In genomic region chr6:88190043-88190309, GRCm38 (mm10) we compare ENCODE assay signal across 7 mouse cellular contexts. TPM values are rescaled to one million over a fixed set of nuclear protein-coding genes. Genes with fewer than 3 reads are reported as not detected.
A peak's percentile ranks its signal among the peaks of the same experiment; 100 is the strongest.
DNase-seq lines count a peak whose midpoint lies in the region; ATAC-seq and TF ChIP-seq lines count a peak whose summit lies in the region.

No protein-coding gene starts in this region.

- no peaks in the 10 kb centered on the region for H3K36me3 ChIP-seq in lung, embryonic 15.5 days
- H3K36me3 ChIP-seq in forebrain, embryonic 12.5 days (replicated peaks), result no peaks in the 10 kb centered on the region
- H3K36me3 ChIP-seq in limb, embryonic 12.5 days, result no peaks in the 10 kb centered on the region
- H3K36me3 ChIP-seq in small intestine, adult 2 months (ENCODE audit: control insufficient read depth, insufficient read depth, low read length), result no peaks in the 10 kb centered on the region

- no peak for ATAC-seq in lung, embryonic 15.5 days (ENCODE audit: borderline replicate concordance, extremely low read depth, low FRiP score, low TSS enrichment)
- no peak; the same call in 1 of the 2 replicates for ATAC-seq in forebrain, embryonic 12.5 days (ENCODE audit: low FRiP score)
- ATAC-seq in limb, embryonic 12.5 days (ENCODE audit: insufficient number of reproducible peaks, insufficient read depth, low FRiP score, low TSS enrichment, low read depth), result no peak
- ATAC-seq in inflammation-experienced regulatory T-cells, adult 6 months, result no peak

- no peak overlapping the region for H3K27ac ChIP-seq in lung, embryonic 15.5 days
- no peak overlapping the region for H3K27ac ChIP-seq in forebrain, embryonic 12.5 days
- no peak overlapping the region for H3K27ac ChIP-seq in limb, embryonic 12.5 days
- H3K27ac ChIP-seq in small intestine, adult 2 months (ENCODE audit: insufficient read depth, low read depth, low read length), result no peak overlapping the region

- H3K4me3 ChIP-seq in lung, embryonic 15.5 days, result peak overlapping the region; percentile 52
- peak overlapping the region; percentile 48 for H3K4me3 ChIP-seq in forebrain, embryonic 12.5 days (replicated peaks)
- peak overlapping the region; percentile 49 for H3K4me3 ChIP-seq in limb, embryonic 12.5 days (replicated peaks)
- peak overlapping the region; percentile 72 for H3K4me3 ChIP-seq in small intestine, adult 2 months (ENCODE audit: low read depth, low read length)

- peak overlapping the region; percentile 94 for H3K4me2 ChIP-seq in lung, embryonic 15.5 days
- H3K4me2 ChIP-seq in forebrain, embryonic 12.5 days, result peak overlapping the region; percentile 60
- H3K4me2 ChIP-seq in limb, embryonic 12.5 days, result peak overlapping the region; percentile 82

- WGBS in lung, embryonic 15.5 days, result 3% methylated on average over 13 of the region's 13 CpGs
- WGBS in forebrain, embryonic 12.5 days, result 1% methylated on average over 13 of the region's 13 CpGs
- WGBS in limb, embryonic 12.5 days, result under 1% methylated on average over 13 of the region's 13 CpGs
- 8% methylated on average over 13 of the region's 13 CpGs for WGBS in small intestine, adult 2 months

- no peaks in the 10 kb centered on the region for H3K9me3 ChIP-seq in lung, embryonic 15.5 days
- H3K9me3 ChIP-seq in forebrain, embryonic 12.5 days, result no peaks in the 10 kb centered on the region
- no peaks in the 10 kb centered on the region for H3K9me3 ChIP-seq in limb, embryonic 12.5 days

- TF ChIP-seq POLR2A in small intestine, adult 2 months (IDR thresholded peaks at IDR 0.05; ENCODE audit: low read depth, low read length), result no peak

- TF ChIP-seq CTCF in small intestine, adult 2 months (IDR thresholded peaks at IDR 0.05; ENCODE audit: extremely low read depth, insufficient read length, insufficient replicate concordance, low read depth, low read length), result no peak

- H3K27me3 ChIP-seq in lung, embryonic 15.5 days, result peaks cover 88% of the 10 kb centered on the region
- H3K27me3 ChIP-seq in forebrain, embryonic 12.5 days, result peaks cover 94% of the 10 kb centered on the region
- H3K27me3 ChIP-seq in limb, embryonic 12.5 days, result peaks cover 94% of the 10 kb centered on the region
- H3K27me3 ChIP-seq in small intestine, adult 2 months (ENCODE audit: control insufficient read depth, insufficient read depth, low read length), result peaks cover 56% of the 10 kb centered on the region

- no peak for DNase-seq in lung, postnatal 4 days
- DNase-seq in adrenal gland, postnatal 4 days (ENCODE audit: low spot score in 2 of 2), result no peak

- H3K9ac ChIP-seq in lung, embryonic 15.5 days, result 0 out of 2 replicates have a peak overlapping the region, but pooled peaks have one; percentile 25
- no peak overlapping the region; the same call in 1 of the 2 replicates for H3K9ac ChIP-seq in forebrain, embryonic 12.5 days
- H3K9ac ChIP-seq in limb, embryonic 12.5 days (replicated peaks), result no peak overlapping the region

- H3K4me1 ChIP-seq in lung, embryonic 15.5 days, result peaks cover 26% of the 10 kb centered on the region
- peaks cover 27% of the 10 kb centered on the region for H3K4me1 ChIP-seq in forebrain, embryonic 12.5 days
- H3K4me1 ChIP-seq in limb, embryonic 12.5 days (replicated peaks), result peaks cover 18% of the 10 kb centered on the region
- H3K4me1 ChIP-seq in small intestine, adult 2 months (ENCODE audit: control insufficient read depth, insufficient read depth, insufficient read length, low read length), result peaks cover 16% of the 10 kb centered on the region; the same call in 1 of the 2 replicates

RNA-seq across cellular contexts. Expression of gene Gata2, which starts 3.7 kb away (rescaled TPM):
- polyA plus RNA-seq in lung, embryonic 15.5 days (2015; fragmentation: Nextera tagmentation; extraction: Ambion mirVana), result 17.5 and 17.9 TPM in 2 replicates
- 9.4 and 14.6 TPM in 2 replicates for polyA plus RNA-seq in forebrain, embryonic 12.5 days (2016; fragmentation: Nextera tagmentation; extraction: Ambion mirVana)
- 5.7 and 8.6 TPM in 2 replicates for polyA plus RNA-seq in limb, embryonic 12.5 days (2016; fragmentation: Nextera tagmentation; extraction: Ambion mirVana)
- 5.0 and 5.6 TPM in 2 replicates for polyA plus RNA-seq in small intestine, adult 2 months (2012; rRNA removed)
- not detected for polyA plus RNA-seq in inflammation-experienced regulatory T-cells, adult 6 months (2017; shearing (Covaris generic))
- total RNA-seq in adrenal gland, postnatal 4 days (2021), result 10 to 100 TPM; 55.5 to 62.7 TPM

RNA-seq across cellular contexts. Expression of gene Dnajb8, which starts 32.1 kb away (rescaled TPM):
- not detected in 2 replicates for polyA plus RNA-seq in lung, embryonic 15.5 days (2015; fragmentation: Nextera tagmentation; extraction: Ambion mirVana)
- not detected in 2 replicates for polyA plus RNA-seq in forebrain, embryonic 12.5 days (2016; fragmentation: Nextera tagmentation; extraction: Ambion mirVana)
- polyA plus RNA-seq in limb, embryonic 12.5 days (2016; fragmentation: Nextera tagmentation; extraction: Ambion mirVana), result not detected in 2 replicates
- not detected in 2 replicates for polyA plus RNA-seq in small intestine, adult 2 months (2012; rRNA removed)
- polyA plus RNA-seq in inflammation-experienced regulatory T-cells, adult 6 months (2017; shearing (Covaris generic)), result not detected
- total RNA-seq in adrenal gland, postnatal 4 days (2021), result not detected
